Mouse (Mus musculus) 3T3-L1 (cell line): ENCODE measurements at regions not wholly inside any gene's neighbourhood (a gene's known extent, or its start where the extent isn't known, plus 50 kb on each side); places are given as distances from the start of the nearest gene placed in this dataset.

Experiments used
- DNase-seq: peaks from one replicate; pipeline ENCODE4 v3.0.0-alpha.2; 2015; ENCODE audit warnings: low read depth, low spot score

- DNase-seq = peak; percentile 88
Measured at GRCm38 (mm10) chr9:14173631-14174323, 101.1 kb upstream of the Sesn3 start.

DNA sequence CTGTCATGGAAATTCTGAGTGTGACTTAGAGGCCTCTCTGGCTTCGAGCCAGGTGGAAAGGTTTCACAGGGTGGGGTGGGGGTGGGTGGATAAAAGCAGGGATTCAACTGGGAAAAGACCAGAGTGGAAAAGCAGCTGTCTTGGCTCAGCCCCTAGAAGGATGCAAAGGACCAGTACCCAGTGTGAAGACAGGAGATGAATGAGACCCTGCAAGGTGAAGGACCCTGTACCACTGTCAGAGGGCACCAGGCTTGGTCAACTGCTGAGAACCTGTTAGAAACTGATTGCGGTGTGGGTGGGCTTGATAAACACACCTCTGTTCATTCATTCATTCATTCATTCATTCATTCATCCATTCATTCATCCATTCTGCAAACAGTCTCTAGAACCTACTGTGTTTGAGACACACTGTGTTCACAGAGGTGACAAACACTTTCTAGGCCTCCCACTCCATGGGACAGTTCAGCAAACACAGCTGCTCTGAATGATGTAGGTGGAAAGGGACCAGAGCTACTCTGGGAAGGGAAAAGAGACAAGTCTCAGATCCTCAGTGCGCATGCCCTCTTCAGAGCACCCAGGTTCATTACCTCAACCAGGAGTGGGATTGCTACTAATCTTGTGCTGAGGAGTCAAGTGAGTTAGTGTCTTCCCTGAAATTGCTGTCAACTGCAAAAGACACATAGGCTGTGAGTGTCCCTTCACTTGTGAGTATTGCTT, 100.4 kb upstream of the Sesn3 start:
- DNase-seq = peak; percentile 32

DNA sequence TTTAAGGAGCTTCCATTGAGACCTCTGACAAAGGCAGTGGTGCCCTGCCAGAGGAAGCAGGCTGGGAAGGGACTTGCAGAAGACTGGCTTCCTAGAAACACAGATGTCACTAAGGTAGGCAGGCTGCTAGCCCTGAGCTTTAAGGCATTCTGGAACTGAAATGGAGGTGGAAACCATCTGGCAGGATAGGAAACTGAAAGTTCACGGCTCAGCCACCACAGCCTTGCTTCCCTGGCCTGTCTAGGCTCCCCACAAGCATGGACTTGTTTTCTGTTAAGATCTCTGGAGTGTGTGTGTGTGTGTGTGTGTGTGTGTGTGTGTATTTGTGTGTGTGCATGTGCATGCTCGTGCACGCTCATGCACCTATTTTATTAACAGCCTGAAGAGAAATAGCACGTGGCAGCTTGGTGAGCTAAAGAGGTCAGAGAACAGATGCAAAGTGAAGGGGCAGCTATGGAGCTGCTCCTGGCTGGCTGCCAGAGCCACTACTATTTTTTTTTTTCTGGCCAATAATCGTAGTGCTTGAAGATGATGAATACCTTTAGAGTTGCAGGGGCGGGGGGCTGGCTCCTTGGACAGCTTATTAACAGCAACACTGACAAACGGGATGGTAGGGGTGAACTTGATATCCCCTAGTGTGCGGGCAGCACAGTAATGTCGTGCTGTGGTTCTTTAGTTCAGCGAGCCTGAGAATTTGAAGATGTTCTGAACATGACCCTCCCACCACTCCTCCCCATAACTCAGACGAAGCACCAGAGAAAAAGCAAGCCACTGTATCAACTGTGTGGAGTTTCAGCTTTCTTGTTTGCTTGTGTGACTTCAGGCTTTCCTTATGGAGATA, 99.6 kb upstream of the Sesn3 start:
- DNase-seq = peak; percentile 69

- DNase-seq = peak; percentile 51
Measured at GRCm38 (mm10) chr9:14179777-14180176, 95.1 kb upstream of the Sesn3 start.

GRCm38 (mm10) chr9:14184261-14184660, 90.6 kb upstream of the Sesn3 start:
- DNase-seq = no peak

DNA sequence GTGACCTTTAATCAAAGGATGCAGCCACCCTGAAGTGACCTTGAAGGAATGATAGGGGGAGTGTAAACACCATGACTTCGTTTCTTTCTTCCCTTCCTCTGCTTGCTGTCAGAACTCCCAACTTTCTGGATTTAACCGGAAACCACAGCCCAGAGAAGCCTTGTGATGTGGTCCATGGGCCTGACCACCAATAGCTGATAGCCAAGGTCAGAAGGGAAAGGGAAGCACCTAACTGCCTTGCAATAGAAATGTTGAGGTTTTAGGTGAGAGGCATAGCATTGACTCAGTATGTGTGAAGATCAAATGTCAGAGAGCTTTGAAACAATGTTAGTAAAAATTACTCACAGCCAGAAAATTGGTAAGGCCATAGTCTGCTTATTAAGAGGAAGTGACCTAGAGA, 89.2 kb upstream of the Sesn3 start:
- no peak for DNase-seq

DNA sequence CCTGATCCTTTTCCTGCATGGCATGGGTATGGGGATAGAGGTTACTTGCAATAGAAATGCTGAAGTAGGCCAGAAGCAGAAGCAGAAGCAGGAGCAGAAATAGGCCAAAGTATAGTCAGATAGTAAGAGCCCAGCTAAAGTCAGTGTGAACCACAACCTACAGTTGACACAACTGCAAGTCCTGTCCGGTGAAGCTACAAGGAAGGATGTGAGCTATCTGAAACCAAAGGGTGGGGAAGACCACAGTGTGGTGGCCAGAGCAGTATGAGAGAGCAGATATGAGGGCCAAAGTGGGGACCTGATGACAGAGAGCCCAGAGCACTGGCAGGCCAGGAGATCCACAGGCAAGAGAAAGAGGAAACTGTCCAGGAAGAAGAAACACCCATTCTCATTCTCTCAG, 87.1 kb upstream of the Sesn3 start:
- DNase-seq = no peak

DNA sequence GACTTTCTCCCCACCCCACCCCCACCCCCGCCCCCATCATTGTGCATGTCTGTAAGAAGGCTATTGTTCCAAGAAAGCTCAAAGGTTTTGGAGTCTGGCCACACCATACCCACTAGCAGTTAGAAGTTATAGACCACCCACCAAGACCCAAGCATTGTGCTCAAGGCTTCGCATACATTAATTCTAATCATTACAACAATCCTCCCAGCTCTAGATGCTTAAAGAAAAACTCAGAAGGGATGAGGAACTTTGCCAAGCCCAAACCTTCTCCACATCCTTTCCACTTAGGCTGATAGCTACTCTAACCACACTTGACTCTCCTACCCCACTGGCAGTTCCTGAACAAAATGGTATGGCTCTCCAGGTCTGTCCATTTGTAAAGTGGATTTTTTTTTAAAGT, 86.4 kb upstream of the Sesn3 start:
- DNase-seq = no peak

DNA sequence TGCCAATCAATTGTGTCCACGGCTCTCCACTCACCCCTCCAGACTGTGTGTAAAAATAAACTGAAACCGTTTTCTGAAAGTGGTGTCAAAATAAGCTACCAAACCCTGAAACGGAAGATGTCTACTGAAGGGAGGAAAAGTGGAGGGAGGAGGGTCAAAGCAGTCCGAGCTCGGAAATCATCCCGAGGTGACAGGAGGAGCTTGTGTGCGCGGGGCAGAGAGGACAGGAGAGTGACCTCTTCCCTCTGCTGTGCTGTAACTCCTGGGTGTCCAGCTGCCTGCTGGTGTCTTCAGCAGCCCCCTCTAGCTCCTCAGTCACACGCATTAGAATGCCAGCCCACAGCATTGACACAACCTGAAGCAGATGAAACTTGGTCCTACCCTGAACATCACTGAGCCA, 84.2 kb upstream of the Sesn3 start:
- DNase-seq = no peak

DNA sequence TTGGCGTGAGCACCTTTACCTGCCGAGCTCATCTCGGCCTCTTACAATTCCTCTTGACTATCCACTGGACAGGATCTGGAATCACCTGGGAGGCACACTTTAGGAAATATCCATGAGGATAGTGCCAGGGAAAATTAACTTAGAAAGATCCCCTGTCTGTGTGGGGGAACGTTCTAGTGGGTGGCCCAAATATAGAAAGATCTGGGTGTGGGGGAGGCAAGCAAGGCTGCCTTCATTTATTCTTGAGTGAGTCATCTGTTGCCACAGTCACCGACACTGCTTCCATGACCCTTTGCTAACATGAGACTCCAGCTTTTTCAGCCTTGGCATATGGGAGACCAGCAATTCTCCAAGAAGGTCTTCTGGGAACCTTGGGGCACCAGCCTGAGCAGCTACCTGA, 80.1 kb upstream of the Sesn3 start:
- DNase-seq = no peak

- DNase-seq = no peak
Measured at GRCm38 (mm10) chr9:14199116-14199515, 75.8 kb upstream of the Sesn3 start.

DNA sequence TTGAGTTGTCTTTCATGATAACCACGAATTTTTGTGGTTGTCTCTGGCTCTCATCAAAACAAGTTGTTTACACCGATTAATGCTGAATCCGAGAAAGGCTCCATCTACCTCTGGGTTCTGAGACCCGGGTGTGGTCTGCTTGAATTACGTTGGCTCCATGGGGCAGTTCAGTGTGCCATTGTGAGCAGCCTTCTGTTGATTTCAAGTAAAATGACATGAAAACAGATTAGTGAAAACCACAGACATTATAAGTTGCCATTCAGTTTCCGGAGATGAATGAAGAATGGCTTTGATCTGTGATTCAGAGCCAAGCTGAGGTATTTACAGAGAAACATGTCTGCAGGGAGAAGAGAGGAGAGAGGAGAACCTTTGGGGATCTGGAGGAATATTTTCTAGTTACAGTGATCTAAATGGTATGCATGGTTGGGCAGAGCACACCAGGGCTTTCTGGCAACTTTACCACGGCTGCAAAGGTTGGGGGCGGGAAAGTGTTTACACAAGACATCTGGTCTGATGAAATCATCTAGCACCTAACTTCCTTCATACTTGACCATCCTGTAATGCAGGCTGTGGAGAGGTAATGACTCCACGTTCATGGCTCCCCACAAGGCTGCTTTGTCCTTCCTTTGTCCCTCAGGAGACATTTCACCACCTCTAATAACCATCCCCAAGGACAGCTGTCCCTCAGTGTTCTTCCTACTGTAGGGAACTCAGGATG, 74.7 kb upstream of the Sesn3 start:
- peak; percentile 93 for DNase-seq

DNA sequence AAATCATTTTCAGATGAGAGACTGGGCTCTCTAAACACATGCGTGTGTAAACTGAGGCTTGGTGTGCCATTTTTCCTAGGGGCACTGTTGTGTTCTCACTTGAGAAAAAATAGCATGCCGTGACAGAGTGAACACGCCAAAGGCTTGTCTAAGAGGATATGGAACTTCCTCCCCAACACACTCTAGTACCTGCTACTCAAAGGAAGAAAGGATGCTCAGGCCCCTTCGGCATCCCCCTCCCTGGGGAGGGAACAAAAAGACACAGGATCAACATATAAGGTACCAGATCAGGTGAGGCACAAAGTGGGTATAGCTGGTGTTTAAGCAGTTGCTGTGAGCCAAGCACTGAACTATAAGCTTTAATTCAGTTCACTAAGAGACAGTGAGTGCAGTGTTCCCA, 74.0 kb upstream of the Sesn3 start:
- DNase-seq = no peak

DNA sequence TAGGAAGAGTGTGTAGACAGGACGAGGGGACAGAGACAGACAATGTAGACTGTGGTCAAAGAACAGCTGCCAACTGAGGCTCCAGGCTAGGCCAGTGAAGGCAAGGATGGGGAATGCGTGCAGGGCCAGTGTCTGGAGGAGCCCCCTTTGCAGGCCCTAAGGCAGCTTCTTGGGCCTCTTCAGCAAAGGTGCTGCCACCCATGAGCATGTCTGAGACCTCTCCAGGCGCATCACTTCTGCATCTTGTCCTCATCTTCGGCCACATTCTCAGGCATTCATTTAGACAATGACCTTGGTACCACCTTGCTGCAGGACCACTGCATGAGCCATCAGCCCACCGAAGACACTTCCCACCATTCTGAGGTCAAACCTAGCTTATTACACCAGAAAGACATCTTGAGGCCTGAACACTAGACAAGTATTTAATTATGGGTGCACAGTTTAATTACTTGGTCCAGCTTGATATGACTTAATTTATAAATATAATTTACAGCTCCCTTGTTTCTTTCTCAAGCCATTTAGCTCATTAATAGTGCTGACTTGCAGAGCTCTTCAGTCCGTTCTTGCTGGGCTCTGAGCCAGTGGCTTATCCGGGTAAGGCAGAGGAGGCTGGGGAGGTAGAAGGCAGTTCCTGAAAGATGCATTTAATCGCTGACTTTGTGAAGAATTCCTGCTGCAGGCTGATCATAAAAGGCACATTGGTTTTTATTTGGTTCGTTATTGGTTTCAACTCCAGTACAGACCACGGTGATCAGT, 72.1 kb upstream of the Sesn3 start:
- DNase-seq = no peak

- DNase-seq = no peak
Measured at GRCm38 (mm10) chr9:14203307-14203695, 71.6 kb upstream of the Sesn3 start.

- peak; percentile 32 for DNase-seq
Measured at GRCm38 (mm10) chr9:14203768-14204416, 71.0 kb upstream of the Sesn3 start.

GRCm38 (mm10) chr9:14204817-14205216, 70.0 kb upstream of the Sesn3 start:
- DNase-seq = no peak

- DNase-seq = no peak
Measured at GRCm38 (mm10) chr9:14206838-14207560, 67.9 kb upstream of the Sesn3 start.

DNA sequence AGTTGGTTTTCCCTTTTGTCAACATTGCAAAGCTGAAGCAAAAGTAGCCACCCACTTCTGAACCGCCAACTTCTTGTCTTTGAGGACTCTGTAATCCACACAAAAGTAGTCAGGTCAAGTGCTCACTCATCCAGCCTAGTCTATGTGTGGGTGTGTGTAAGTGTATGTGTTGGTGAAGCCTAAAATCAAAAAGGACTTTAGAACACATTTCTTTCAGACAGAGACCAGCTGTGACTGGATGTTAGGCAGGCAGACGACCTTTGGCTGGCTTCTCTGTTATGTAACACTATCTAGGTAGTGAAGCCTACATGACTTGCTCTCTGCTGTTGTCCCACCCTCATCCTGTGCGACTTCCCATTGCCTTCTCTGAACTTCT, 67.3 kb upstream of the Sesn3 start:
- DNase-seq = no peak

- DNase-seq = peak; percentile 39
Measured at GRCm38 (mm10) chr9:14213283-14213682, 61.6 kb upstream of the Sesn3 start.
